Mouse (Mus musculus) embryonic facial prominence, embryonic 14.5 days (tissue): ENCODE data around the gene Hdac8. TPM values are rescaled to one million over a fixed set of nuclear protein-coding genes. Genes with fewer than 3 reads are reported as not detected.
A peak's percentile ranks its signal among the peaks of the same experiment; 100 is the strongest.

Experiments used
- ATAC-seq: fragments of 200-750 bp; cut with Nextera tagmentation; 2 replicates; pipeline ENCODE4 v1.8.0; 2017; ENCODE audit warnings: low read depth, moderate number of reproducible peaks, moderate TSS enrichment
- DNase-seq: peaks from one replicate; pipeline ENCODE4 v3.0.0-alpha.2; 2015; ENCODE audit warnings: low spot score
- H3K27ac ChIP-seq: fragments of 300-500 bp; sonication (generic); replicated peaks from 2 replicates; pipeline ENCODE4 v1.5.1; 2014; ENCODE audit warnings: low read depth, mild to moderate bottlenecking, low read length, moderate library complexity
- H3K27me3 ChIP-seq: fragments of 300-500 bp; sonication (generic); replicated peaks from 2 replicates; pipeline ENCODE4 v1.6.1; 2014; ENCODE audit warnings: low read length; ENCODE audit not compliant: control insufficient read depth, insufficient read depth
- H3K36me3 ChIP-seq: fragments of 300-500 bp; sonication (generic); 2 replicates; pipeline ENCODE4 v1.6.1; 2014; ENCODE audit warnings: low read length, mixed read lengths; ENCODE audit not compliant: control insufficient read depth, insufficient read depth
- H3K4me1 ChIP-seq: fragments of 300-500 bp; sonication (generic); 2 replicates; pipeline ENCODE4 v1.6.1; 2014; ENCODE audit warnings: antibody characterized with exemption, low read length; ENCODE audit not compliant: control insufficient read depth, insufficient read depth
- H3K4me2 ChIP-seq: fragments of 300-500 bp; sonication (generic); 2 replicates; pipeline ENCODE4 v1.6.1; 2014; ENCODE audit warnings: low read depth, mild to moderate bottlenecking, low read length, moderate library complexity, mixed read lengths
- H3K4me3 ChIP-seq: fragments of 300-500 bp; sonication (generic); 2 replicates; pipeline ENCODE4 v1.5.1; 2014; ENCODE audit warnings: low read depth, mild to moderate bottlenecking, low read length
- H3K9ac ChIP-seq: fragments of 300-500 bp; sonication (generic); 2 replicates; pipeline ENCODE4 v1.6.1; 2014; ENCODE audit warnings: low read depth, mild to moderate bottlenecking, low read length, moderate library complexity, mixed read lengths
- H3K9me3 ChIP-seq: fragments of 300-500 bp; sonication (generic); 2 replicates; pipeline ENCODE4 v1.6.1; 2016; ENCODE audit warnings: low read length; ENCODE audit not compliant: control insufficient read depth
- WGBS: fragments of 180-500 bp; shearing (Covaris S2); extraction: QIAGEN DNeasy Blood & Tissue Kit; methylation state at CpG from one replicate; pipeline ENCODE4 v1.1.7; 2014; 5-methylcytosine and 5-hydroxymethylcytosine counted together
- polyA plus RNA-seq: library from polyadenylated mRNA; unstranded; fragments of >200 nt; fragmentation: Nextera tagmentation; extraction: Ambion mirVana; gene quantifications from 2 replicates; pipeline ENCODE4 v1.2.1, GENCODE M21; 2014

The Hdac8 gene
- polyA plus RNA-seq, 1 experiment from 2014 or later: 3.0 TPM

- no peak for ATAC-seq
- no peaks in the 10 kb centered on the region for H3K9me3 ChIP-seq
- WGBS: 84% methylated on average over 3 of the region's 3 CpGs
- no peaks in the 10 kb centered on the region for H3K36me3 ChIP-seq
- H3K9ac ChIP-seq: no peak overlapping the region
- no peak for DNase-seq
- no peak overlapping the region for H3K4me3 ChIP-seq
- H3K27ac ChIP-seq: no peak overlapping the region
- H3K27me3 ChIP-seq: peaks cover 17% of the 10 kb centered on the region
- 0 out of 2 replicates have a peak, but pooled peaks cover 6% of the 10 kb centered on the region for H3K4me1 ChIP-seq
- H3K4me2 ChIP-seq: no peak overlapping the region
These were observed 194.0 kb downstream of the Hdac8 start for GRCm38 (mm10) chrX:102311119-102311518.

DNA sequence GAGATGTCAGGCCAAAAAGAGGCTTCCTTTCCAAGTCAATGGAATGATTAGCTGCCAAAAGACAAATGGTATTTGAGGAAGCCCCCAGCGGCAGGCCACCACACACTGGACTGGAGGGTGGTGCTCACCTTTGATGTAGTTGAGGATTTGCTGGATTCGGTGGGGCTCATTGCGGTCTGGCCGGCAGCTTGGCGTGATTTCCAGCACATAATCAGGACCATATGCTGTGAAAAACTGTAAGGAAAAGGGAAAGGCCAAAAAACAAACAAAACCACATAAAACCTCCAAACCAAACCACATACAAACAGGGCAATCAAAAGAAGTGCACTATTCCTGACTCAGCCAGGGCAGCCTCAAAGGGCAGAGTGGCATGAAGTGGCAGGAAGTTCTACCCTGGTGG, 197.6 kb downstream of the Hdac8 start:
- Histone ChIP-seq H3K27ac (no peak overlapping the region), H3K9me3 (no peaks in the 10 kb centered on the region), H3K4me3 (no peak overlapping the region), H3K36me3 (no peaks in the 10 kb centered on the region), H3K4me1 (peaks cover 14% of the 10 kb centered on the region; the same call in 1 of the 2 replicates), H3K4me2 (no peak overlapping the region), H3K9ac (no peak overlapping the region), H3K27me3 (peaks cover 27% of the 10 kb centered on the region)
- 38% methylated on average over 5 of the region's 5 CpGs for WGBS
- peak; percentile 61 for DNase-seq
- ATAC-seq: peak; percentile 53; the same call in 1 of the 2 replicates

DNA sequence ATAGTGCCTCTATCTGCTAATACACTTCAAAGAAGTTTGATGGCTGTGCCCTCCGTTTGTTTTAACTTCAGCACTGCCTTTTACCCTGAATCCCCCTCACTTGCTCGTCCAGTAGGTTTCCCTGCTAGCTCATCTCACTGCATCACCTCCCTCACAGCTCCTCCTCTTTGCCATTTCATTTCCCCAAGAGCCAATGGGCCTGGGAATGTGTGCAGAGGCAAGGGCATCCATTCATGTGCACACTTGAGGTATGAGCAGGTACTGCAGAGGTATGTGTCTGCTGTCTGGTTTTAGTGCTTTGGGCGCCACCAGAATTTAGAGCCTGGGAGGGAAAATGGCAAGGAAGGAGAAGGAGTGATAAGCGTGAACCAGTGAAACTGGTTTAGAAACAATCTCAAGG, 199.4 kb downstream of the Hdac8 start:
- ATAC-seq: no peak
- 64% methylated on average over 4 of the region's 4 CpGs for WGBS
- DNase-seq: no peak
- no peak overlapping the region for H3K27ac ChIP-seq
- H3K9me3 ChIP-seq: no peaks in the 10 kb centered on the region
- peaks cover 13% of the 10 kb centered on the region for H3K27me3 ChIP-seq
- peaks cover 15% of the 10 kb centered on the region; the same call in 1 of the 2 replicates for H3K4me1 ChIP-seq
- H3K4me3 ChIP-seq: no peak overlapping the region
- no peaks in the 10 kb centered on the region for H3K36me3 ChIP-seq
- no peak overlapping the region for H3K4me2 ChIP-seq
- H3K9ac ChIP-seq: no peak overlapping the region

- Histone ChIP-seq H3K27ac (no peak overlapping the region), H3K36me3 (no peaks in the 10 kb centered on the region), H3K4me3 (no peak overlapping the region), H3K9me3 (no peaks in the 10 kb centered on the region), H3K4me2 (no peak overlapping the region), H3K4me1 (peaks cover 15% of the 10 kb centered on the region; the same call in 1 of the 2 replicates), H3K9ac (no peak overlapping the region), H3K27me3 (peaks cover 13% of the 10 kb centered on the region)
- DNase-seq (no peak), ATAC-seq (no peak)
- WGBS: 76% methylated on average over 4 of the region's 4 CpGs
These were observed 200.2 kb downstream of the Hdac8 start for GRCm38 (mm10) chrX:102304914-102305313.

DNA sequence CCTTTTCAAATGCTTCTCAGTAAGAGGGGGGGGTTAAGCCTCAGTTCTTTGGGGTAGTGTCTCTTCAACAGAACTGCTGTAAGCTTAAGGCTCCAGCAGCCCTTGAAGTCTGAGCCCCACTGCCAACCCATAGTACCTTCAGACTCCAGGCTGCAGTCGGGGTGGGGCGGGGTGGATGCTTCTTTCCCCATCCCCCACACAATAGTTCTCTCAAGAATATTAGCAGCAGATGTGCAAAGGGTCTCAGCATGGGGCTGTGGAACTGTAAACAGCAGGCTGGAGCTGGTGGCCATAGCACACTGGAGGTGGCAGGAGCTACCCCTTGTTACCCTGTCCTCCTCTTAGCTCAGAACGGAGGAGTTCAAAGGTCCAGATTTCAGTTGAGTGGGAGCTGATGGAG, 202.7 kb downstream of the Hdac8 start:
- H3K4me1 ChIP-seq: peaks cover 8% of the 10 kb centered on the region; the same call in 1 of the 2 replicates
- H3K4me2 ChIP-seq: no peak overlapping the region
- no peak overlapping the region for H3K27ac ChIP-seq
- H3K36me3 ChIP-seq: no peaks in the 10 kb centered on the region
- H3K9ac ChIP-seq: no peak overlapping the region
- H3K27me3 ChIP-seq: peaks cover 13% of the 10 kb centered on the region
- ATAC-seq (no peak), DNase-seq (no peak)
- no peak overlapping the region for H3K4me3 ChIP-seq
- no peaks in the 10 kb centered on the region for H3K9me3 ChIP-seq
- 39% methylated on average over 3 of the region's 3 CpGs for WGBS

- H3K9ac ChIP-seq: no peak overlapping the region
- 30% methylated on average over 3 of the region's 3 CpGs for WGBS
- no peak overlapping the region for H3K27ac ChIP-seq
- H3K4me1 ChIP-seq: no peaks in the 10 kb centered on the region
- peaks cover 3% of the 10 kb centered on the region; the same call in 1 of the 2 replicates for H3K27me3 ChIP-seq
- peak; percentile 11 for DNase-seq
- ATAC-seq: no peak
- no peaks in the 10 kb centered on the region for H3K36me3 ChIP-seq
- H3K9me3 ChIP-seq: no peaks in the 10 kb centered on the region
- H3K4me3 ChIP-seq: no peak overlapping the region
- no peak overlapping the region for H3K4me2 ChIP-seq
These were observed 220.3 kb downstream of the Hdac8 start for GRCm38 (mm10) chrX:102284889-102285288.

DNA sequence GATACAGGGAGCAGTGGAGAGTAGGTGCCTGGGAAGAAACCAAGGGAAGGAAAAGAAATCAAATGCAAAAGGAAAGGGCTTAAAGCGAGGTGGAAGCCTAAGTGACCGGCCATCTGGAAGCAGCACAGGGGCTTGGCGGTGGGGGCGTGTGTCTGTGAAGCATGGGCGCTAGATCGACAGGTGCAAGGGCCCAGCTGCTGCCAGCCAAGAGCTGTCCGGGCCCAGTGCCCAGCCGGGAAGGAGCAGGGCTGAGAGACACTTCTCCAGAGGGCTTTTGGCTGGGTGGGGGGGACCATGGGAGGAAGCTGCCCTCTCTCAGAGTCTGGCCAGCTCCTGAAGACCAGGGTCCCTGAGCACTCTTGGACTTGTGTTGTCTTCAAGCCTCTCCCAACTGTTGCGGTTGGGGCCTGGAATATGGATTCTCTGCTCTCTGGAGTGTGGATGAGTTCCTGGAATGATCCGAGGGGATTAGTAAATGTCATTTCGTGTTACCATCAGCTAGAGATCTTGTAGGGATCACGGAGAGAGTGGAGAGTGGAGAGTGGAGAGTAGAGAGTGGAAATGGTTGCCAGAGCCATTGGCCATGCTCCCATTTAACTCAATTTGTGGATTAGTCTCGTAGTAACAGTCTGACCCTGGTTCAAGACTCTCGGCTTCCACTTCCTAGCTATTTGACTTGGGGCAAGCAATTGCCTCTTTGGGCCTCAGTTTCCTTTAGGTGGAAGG, 242.4 kb downstream of the Hdac8 start:
- Histone ChIP-seq H3K9me3 (no peaks in the 10 kb centered on the region), H3K4me2 (no peak overlapping the region), H3K9ac (no peak overlapping the region), H3K36me3 (no peaks in the 10 kb centered on the region), H3K4me3 (no peak overlapping the region), H3K27me3 (peaks cover 7% of the 10 kb centered on the region), H3K27ac (no peak overlapping the region), H3K4me1 (no peaks in the 10 kb centered on the region)
- peak; percentile 12 for DNase-seq
- 86% methylated on average over 11 of the region's 14 CpGs for WGBS
- no peak for ATAC-seq

- no peak for ATAC-seq
- Histone ChIP-seq H3K4me3 (no peak overlapping the region), H3K27me3 (peaks cover 7% of the 10 kb centered on the region), H3K9ac (no peak overlapping the region), H3K4me1 (no peaks in the 10 kb centered on the region), H3K27ac (no peak overlapping the region), H3K4me2 (no peak overlapping the region), H3K9me3 (no peaks in the 10 kb centered on the region), H3K36me3 (no peaks in the 10 kb centered on the region)
- WGBS: 85% methylated on average over 4 of the region's 4 CpGs
- no peak for DNase-seq
These were observed 245.4 kb downstream of the Hdac8 start for GRCm38 (mm10) chrX:102259772-102260171.

DNA sequence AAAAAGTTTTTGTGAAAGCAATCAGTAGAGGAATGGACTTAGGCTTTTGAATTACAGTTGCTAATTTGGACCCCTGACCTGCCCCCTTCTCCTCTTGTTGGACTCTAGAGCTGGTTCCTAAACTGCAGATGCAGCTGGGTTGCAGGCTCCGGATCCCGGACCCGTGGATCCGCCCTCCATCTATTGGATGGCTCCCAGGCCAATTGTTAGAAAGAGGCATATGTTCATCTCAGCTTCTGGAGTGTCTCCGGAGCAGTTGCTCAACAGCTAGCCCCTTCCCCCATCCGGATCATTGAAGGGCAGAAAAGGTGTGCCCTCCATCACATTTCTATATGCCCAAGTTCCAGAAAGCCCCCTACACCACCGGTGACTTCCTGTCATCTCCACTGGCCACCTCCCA, 251.3 kb downstream of the Hdac8 start:
- ATAC-seq (no peak), DNase-seq (no peak)
- Histone ChIP-seq H3K27me3 (peaks cover 42% of the 10 kb centered on the region), H3K9ac (no peak overlapping the region), H3K4me1 (peaks cover 4% of the 10 kb centered on the region; the same call in 1 of the 2 replicates), H3K36me3 (no peaks in the 10 kb centered on the region), H3K27ac (no peak overlapping the region), H3K9me3 (no peaks in the 10 kb centered on the region), H3K4me3 (peak overlapping the region; percentile 15), H3K4me2 (peak overlapping the region; percentile 76)
- WGBS: 17% methylated on average over 7 of the region's 7 CpGs
